Mouse (Mus musculus) right cerebral cortex, postnatal 14 days (tissue): ENCODE measurements at regions not wholly inside any gene's neighbourhood (a gene's known extent, or its start where the extent isn't known, plus 50 kb on each side); places are given as distances from the start of the nearest gene placed in this dataset.
A peak's percentile ranks its signal among the peaks of the same experiment; 100 is the strongest.

ENCODE experiments used
- DNase-seq: peaks from one replicate; pipeline ENCODE4 v3.0.0; 2022

GRCm38 (mm10) chr16:8117543-8118167, 307.3 kb downstream of the Tmem114 start:
- no peak for DNase-seq

- no peak for DNase-seq
Measured at GRCm38 (mm10) chr16:8111329-8112116, 313.4 kb downstream of the Tmem114 start.

- peak; percentile 50 for DNase-seq
Measured at GRCm38 (mm10) chr16:8108141-8109122, 316.5 kb downstream of the Tmem114 start.

GRCm38 (mm10) chr16:8079024-8079423, 345.9 kb downstream of the Tmem114 start:
- DNase-seq, result no peak

- DNase-seq, result no peak
Measured at GRCm38 (mm10) chr16:8078461-8078860, 346.5 kb downstream of the Tmem114 start.

GRCm38 (mm10) chr16:8074729-8075128, 350.2 kb downstream of the Tmem114 start:
- DNase-seq, result no peak

- DNase-seq, result no peak
Measured at GRCm38 (mm10) chr16:8053936-8054335, 371.0 kb downstream of the Tmem114 start.

GRCm38 (mm10) chr16:8008966-8009365, 416.0 kb downstream of the Tmem114 start:
- DNase-seq, result no peak

- DNase-seq, result no peak
Measured at GRCm38 (mm10) chr16:8006631-8007030, 418.3 kb downstream of the Tmem114 start.

- DNase-seq, result no peak
Measured at GRCm38 (mm10) chr16:8002339-8003089, 422.4 kb downstream of the Tmem114 start.

- DNase-seq, result no peak
Measured at GRCm38 (mm10) chr16:7982816-7983215, 442.1 kb downstream of the Tmem114 start.

- DNase-seq, result no peak
Measured at GRCm38 (mm10) chr16:7978466-7978865, 446.5 kb downstream of the Tmem114 start.

GRCm38 (mm10) chr16:7951616-7952015, 473.3 kb downstream of the Tmem114 start:
- DNase-seq, result no peak

GRCm38 (mm10) chr16:7942333-7942732, 482.6 kb downstream of the Tmem114 start:
- DNase-seq, result no peak

- DNase-seq, result no peak
Measured at GRCm38 (mm10) chr16:7937167-7937566, 487.8 kb downstream of the Tmem114 start.

- peak; percentile 8 for DNase-seq
Measured at GRCm38 (mm10) chr16:7932322-7932721, 492.6 kb downstream of the Tmem114 start.

- no peak for DNase-seq
Measured at GRCm38 (mm10) chr16:7931676-7932075, 493.3 kb downstream of the Tmem114 start.

- DNase-seq, result no peak
Measured at GRCm38 (mm10) chr16:7929112-7929511, 495.8 kb downstream of the Tmem114 start.

GRCm38 (mm10) chr16:7928391-7928935, 496.5 kb downstream of the Tmem114 start:
- peak; percentile 9 for DNase-seq

GRCm38 (mm10) chr16:7927756-7928155, 497.2 kb downstream of the Tmem114 start:
- DNase-seq, result peak; percentile 39

- DNase-seq, result no peak
Measured at GRCm38 (mm10) chr16:7895786-7896185, 529.1 kb downstream of the Tmem114 start.

- DNase-seq, result peak; percentile 5
Measured at GRCm38 (mm10) chr16:7892799-7893198, 532.1 kb downstream of the Tmem114 start.
